In the genomic region with DNA sequence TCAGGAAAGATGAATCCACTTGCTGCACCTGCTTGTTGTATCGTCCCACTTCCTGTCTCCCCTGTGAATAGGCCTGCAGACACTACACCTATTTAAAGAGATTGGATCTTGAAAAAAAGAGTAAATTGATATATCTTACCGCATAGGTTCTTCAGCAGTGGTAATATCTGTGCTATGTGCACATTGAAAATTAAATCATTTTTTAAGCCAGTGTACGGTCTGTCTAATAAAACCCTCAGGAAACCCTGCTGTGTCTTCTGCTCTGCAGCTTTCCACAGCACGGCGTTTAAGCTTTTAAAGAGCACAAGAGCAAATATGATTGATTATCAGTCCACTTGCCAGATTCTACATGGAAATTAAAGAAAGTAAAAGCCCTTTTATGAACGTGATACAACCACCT, we compare ENCODE assay signal across 17 mouse cellular contexts.
"Had no signal": no experiment of that assay in that cellular context is flagged by ENCODE, and none has a peak within 500 bp of the region (broad histone marks: within the 10 kb centered on the region; RNA-seq: fewer than 3 reads in every experiment).

No protein-coding gene starts in this region.

- DNase-seq: lung, adult 18-20 months; lung, embryonic 14.5 days; lung, postnatal 10 days; lung, postnatal 4 days; retina, postnatal 1 day; right cerebral cortex, adult 18-20 months; right cerebral cortex, postnatal 25 days; right cerebral cortex, postnatal 4 days; spleen, adult 18-20 months; thymus, adult 18-20 months; thymus, postnatal 14 days; thymus, postnatal 36 days had no signal

- H3K4me3 ChIP-seq: midbrain, embryonic 10.5 days; midbrain, embryonic 12.5 days; myocyte; neural tube, embryonic 13.5 days; neural tube, embryonic 15.5 days had no signal

- H3K9me3 ChIP-seq: midbrain, embryonic 10.5 days; midbrain, embryonic 12.5 days; neural tube, embryonic 13.5 days; neural tube, embryonic 15.5 days had no signal

- H3K27me3 ChIP-seq: midbrain, embryonic 12.5 days; neural tube, embryonic 13.5 days; neural tube, embryonic 15.5 days had no signal

- H3K9ac ChIP-seq: lung, embryonic 14.5 days; midbrain, embryonic 12.5 days; neural tube, embryonic 13.5 days; neural tube, embryonic 15.5 days had no signal

- H3K4me1 ChIP-seq: midbrain, embryonic 10.5 days; midbrain, embryonic 12.5 days; neural tube, embryonic 13.5 days; neural tube, embryonic 15.5 days had no signal

- H3K27ac ChIP-seq: midbrain, embryonic 10.5 days; midbrain, embryonic 12.5 days; neural tube, embryonic 13.5 days; neural tube, embryonic 15.5 days had no signal

- H3K4me2 ChIP-seq: lung, embryonic 14.5 days; midbrain, embryonic 12.5 days; neural tube, embryonic 13.5 days; neural tube, embryonic 15.5 days had no signal

- H3K36me3 ChIP-seq: midbrain, embryonic 10.5 days; midbrain, embryonic 12.5 days; neural tube, embryonic 13.5 days; neural tube, embryonic 15.5 days had no signal
